Comparison of ENCODE assay signal across 11 mouse cellular contexts in the genomic region with DNA sequence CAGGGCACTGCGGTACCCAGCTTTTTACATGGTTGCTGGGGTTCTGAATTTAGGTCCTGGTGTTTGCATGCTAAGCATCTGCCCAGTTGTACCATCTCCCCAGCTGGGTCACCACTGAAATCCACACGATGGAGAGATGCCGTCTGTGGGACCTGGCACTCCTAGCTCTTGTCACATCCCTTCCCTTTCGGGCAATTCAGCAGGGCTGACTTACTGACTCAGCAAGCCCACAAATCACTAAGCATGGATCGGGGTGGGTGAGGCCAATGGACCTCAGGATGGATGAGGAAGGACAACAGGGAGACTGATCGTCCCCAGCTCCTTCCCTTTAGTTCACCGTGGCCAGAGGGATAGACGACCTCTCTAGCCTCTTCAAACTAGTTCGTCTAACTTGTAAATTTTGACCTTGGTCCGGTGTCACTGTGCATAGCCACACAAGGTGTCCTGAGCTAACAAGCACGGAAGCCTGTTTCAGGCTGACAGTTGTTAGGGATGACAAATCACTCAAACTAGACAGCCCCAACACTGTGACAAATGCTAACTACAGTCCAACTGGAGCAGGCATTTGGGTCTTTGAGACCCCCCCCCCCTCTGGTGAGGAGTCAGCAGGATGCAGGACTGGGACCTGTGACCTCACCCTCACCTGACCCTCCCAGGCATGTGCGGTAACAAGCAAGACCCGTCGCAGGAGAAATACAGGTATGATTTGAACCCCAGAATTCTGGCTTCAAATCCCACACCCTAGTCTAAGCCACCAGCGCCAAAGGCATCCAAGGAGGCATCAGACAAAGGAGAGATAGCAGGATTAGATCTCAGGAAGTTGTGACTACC. TPM values are rescaled to one million over a fixed set of nuclear protein-coding genes. Genes with fewer than 3 reads are reported as not detected.
DNase-seq lines count a peak whose midpoint lies in the region; ATAC-seq and TF ChIP-seq lines count a peak whose summit lies in the region.
"Had no signal": no experiment of that assay in that cellular context is flagged by ENCODE, and none has a peak within 500 bp of the region (broad histone marks: within the 10 kb centered on the region; RNA-seq: fewer than 3 reads in every experiment).

No protein-coding gene starts in this region.

- H3K36me3 ChIP-seq in hindbrain, embryonic 15.5 days, result no peaks in the 10 kb centered on the region
- no peaks in the 10 kb centered on the region for H3K36me3 ChIP-seq in hindbrain, embryonic 12.5 days
- no peaks in the 10 kb centered on the region for H3K36me3 ChIP-seq in spleen, adult 2 months (ENCODE audit: control insufficient read depth, insufficient read depth, low read length)
- H3K36me3 ChIP-seq: stomach, embryonic 15.5 days had no signal

- no peak for TF ChIP-seq CTCF in cerebellum, adult 2 months (IDR thresholded peaks at IDR 0.05; ENCODE audit: borderline replicate concordance, insufficient read depth, low read depth, low read length)
- no peak for TF ChIP-seq CTCF in spleen, adult 2 months (IDR thresholded peaks at IDR 0.05; ENCODE audit: extremely low read depth, insufficient read depth, insufficient read length, insufficient replicate concordance)

- peak overlapping the region; percentile 31; the same call in 1 of the 2 replicates for H3K27ac ChIP-seq in cerebellum, adult 2 months (ENCODE audit: insufficient read depth, low read length)
- no peak overlapping the region for H3K27ac ChIP-seq in hindbrain, embryonic 15.5 days (replicated peaks)
- H3K27ac ChIP-seq in hindbrain, embryonic 12.5 days, result no peak overlapping the region
- H3K27ac ChIP-seq in spleen, adult 2 months (ENCODE audit: insufficient read depth, low read length), result no peak overlapping the region
- H3K27ac ChIP-seq: stomach, embryonic 15.5 days had no signal

- no peak overlapping the region for H3K9ac ChIP-seq in hindbrain, embryonic 15.5 days
- H3K9ac ChIP-seq in hindbrain, embryonic 12.5 days, result no peak overlapping the region
- H3K9ac ChIP-seq: stomach, embryonic 15.5 days had no signal

- ATAC-seq in hindbrain, embryonic 15.5 days (ENCODE audit: low FRiP score, low read depth), result no peak
- ATAC-seq in hindbrain, embryonic 12.5 days (ENCODE audit: low FRiP score), result no peak

- H3K9me3 ChIP-seq in hindbrain, embryonic 15.5 days, result no peaks in the 10 kb centered on the region
- no peaks in the 10 kb centered on the region for H3K9me3 ChIP-seq in hindbrain, embryonic 12.5 days (replicated peaks)
- H3K9me3 ChIP-seq: stomach, embryonic 15.5 days had no signal

- DNase-seq in cerebellum, adult 2 months, result no peak
- DNase-seq in cerebellum, adult 11 months, result no peak
- DNase-seq in spleen, adult 2 months (ENCODE audit: low read depth in 1 of 2, low spot score in 2 of 2), result no peak
- no peak for DNase-seq in spleen, adult 12 weeks (ENCODE audit: low spot score)
- DNase-seq in right cerebral cortex, adult 18-20 months, result no peak
- DNase-seq in thymus, postnatal 14 days, result no peak

- H3K4me3 ChIP-seq in cerebellum, adult 2 months (replicated peaks; ENCODE audit: insufficient read depth, low read depth, low read length), result peak overlapping the region; percentile 0
- H3K4me3 ChIP-seq in hindbrain, embryonic 15.5 days, result no peak overlapping the region
- H3K4me3 ChIP-seq in hindbrain, embryonic 12.5 days, result no peak overlapping the region
- peak overlapping the region; percentile 15; the same call in 1 of the 2 replicates for H3K4me3 ChIP-seq in spleen, adult 2 months (ENCODE audit: extremely low read depth, insufficient read depth, insufficient read length)

- H3K4me1 ChIP-seq in cerebellum, adult 2 months (ENCODE audit: control insufficient read depth, insufficient read depth, low read length), result peaks cover 3% of the 10 kb centered on the region; the same call in 1 of the 2 replicates
- peaks cover 12% of the 10 kb centered on the region for H3K4me1 ChIP-seq in hindbrain, embryonic 15.5 days (replicated peaks)
- H3K4me1 ChIP-seq in hindbrain, embryonic 12.5 days, result peaks cover 7% of the 10 kb centered on the region
- peaks cover 2% of the 10 kb centered on the region; the same call in 1 of the 2 replicates for H3K4me1 ChIP-seq in spleen, adult 2 months (ENCODE audit: control insufficient read depth, insufficient read depth, insufficient read length)
- H3K4me1 ChIP-seq: stomach, embryonic 15.5 days had no signal

- H3K4me2 ChIP-seq in hindbrain, embryonic 15.5 days, result peak overlapping the region; percentile 41; the same call in 1 of the 2 replicates
- no peak overlapping the region for H3K4me2 ChIP-seq in hindbrain, embryonic 12.5 days (replicated peaks)

- H3K27me3 ChIP-seq in cerebellum, adult 2 months (ENCODE audit: control insufficient read depth, insufficient read depth, low read length), result no peaks in the 10 kb centered on the region
- H3K27me3 ChIP-seq in hindbrain, embryonic 15.5 days, result no peaks in the 10 kb centered on the region
- H3K27me3 ChIP-seq in hindbrain, embryonic 12.5 days, result no peaks in the 10 kb centered on the region
- no peaks in the 10 kb centered on the region for H3K27me3 ChIP-seq in spleen, adult 2 months (ENCODE audit: control insufficient read depth, insufficient read depth, low read length)
- H3K27me3 ChIP-seq: stomach, embryonic 15.5 days had no signal

- 87% methylated on average over 15 of the region's 15 CpGs for WGBS in cerebellum, adult 2 months
- 86% methylated on average over 15 of the region's 15 CpGs for WGBS in hindbrain, embryonic 15.5 days
- WGBS in hindbrain, embryonic 12.5 days, result 87% methylated on average over 15 of the region's 15 CpGs
- 88% methylated on average over 15 of the region's 15 CpGs for WGBS in spleen, adult 2 months

- no peak for TF ChIP-seq POLR2A in cerebellum, adult 2 months (IDR thresholded peaks at IDR 0.05; ENCODE audit: borderline replicate concordance, insufficient read depth, low read length)
- TF ChIP-seq POLR2A in spleen, adult 2 months (IDR thresholded peaks at IDR 0.05; ENCODE audit: low read depth, low read length), result no peak

RNA-seq across cellular contexts. Expression of gene Gm20425, which starts 0.9 kb away (rescaled TPM):
- 0.39 TPM in 1 of 2 replicates, not detected in the other for polyA plus RNA-seq in cerebellum, adult 2 months (2012; rRNA removed)
- polyA plus RNA-seq in hindbrain, embryonic 15.5 days (2015; fragmentation: Nextera tagmentation; extraction: Ambion mirVana), result 0.14 TPM in 1 of 2 replicates, not detected in the other
- 3.8 and 6.1 TPM in 2 replicates for polyA plus RNA-seq in hindbrain, embryonic 12.5 days (2016; fragmentation: Nextera tagmentation; extraction: Ambion mirVana)
- polyA plus RNA-seq in spleen, adult 2 months (2012; rRNA removed), result 2.6 TPM in 1 of 2 replicates, not detected in the other
- polyA plus RNA-seq: cortical plate, adult 2 months; urinary bladder, adult 2 months had no signal

RNA-seq across cellular contexts. Expression of gene Trf, which starts 1.0 kb away (rescaled TPM):
- 936 and 1,078 TPM in 2 replicates for polyA plus RNA-seq in cerebellum, adult 2 months (2012; rRNA removed)
- polyA plus RNA-seq in hindbrain, embryonic 15.5 days (2015; fragmentation: Nextera tagmentation; extraction: Ambion mirVana), result 40.4 and 41.3 TPM in 2 replicates
- polyA plus RNA-seq in hindbrain, embryonic 12.5 days (2016; fragmentation: Nextera tagmentation; extraction: Ambion mirVana), result 18.5 and 20.0 TPM in 2 replicates
- 259 and 287 TPM in 2 replicates for polyA plus RNA-seq in spleen, adult 2 months (2012; rRNA removed)

RNA-seq across cellular contexts. Expression of gene Srprb, which starts 27.3 kb away (rescaled TPM):
- polyA plus RNA-seq in cerebellum, adult 2 months (2012; rRNA removed), result 48.8 and 51.5 TPM in 2 replicates
- polyA plus RNA-seq in hindbrain, embryonic 15.5 days (2015; fragmentation: Nextera tagmentation; extraction: Ambion mirVana), result 57.5 and 61.2 TPM in 2 replicates
- polyA plus RNA-seq in hindbrain, embryonic 12.5 days (2016; fragmentation: Nextera tagmentation; extraction: Ambion mirVana), result 47.6 and 49.5 TPM in 2 replicates
- polyA plus RNA-seq in spleen, adult 2 months (2012; rRNA removed), result 21.2 and 28.4 TPM in 2 replicates

Comparison
In these comparisons a context has a peak if more than half of its experiments do, and no peak if none do; other contexts are left out.
1. H3K4me3 ChIP-seq: peak in cerebellum, adult 2 months (single experiment) and spleen, adult 2 months (single experiment); none in hindbrain, embryonic 15.5 days (single experiment) and hindbrain, embryonic 12.5 days (single experiment).